Mouse (Mus musculus): ENCODE results near the gene Zcchc8. TPM values are rescaled to one million over a fixed set of nuclear protein-coding genes. Genes with fewer than 3 reads are reported as not detected.
"Not testable (repeated sequence)": the region's sequence is repeated elsewhere in the genome, so short reads cannot be mapped to it uniquely, and the experiment has no call there.

The Zcchc8 gene
- polyA plus RNA-seq, 1 experiment = 59.7 TPM

DNA sequence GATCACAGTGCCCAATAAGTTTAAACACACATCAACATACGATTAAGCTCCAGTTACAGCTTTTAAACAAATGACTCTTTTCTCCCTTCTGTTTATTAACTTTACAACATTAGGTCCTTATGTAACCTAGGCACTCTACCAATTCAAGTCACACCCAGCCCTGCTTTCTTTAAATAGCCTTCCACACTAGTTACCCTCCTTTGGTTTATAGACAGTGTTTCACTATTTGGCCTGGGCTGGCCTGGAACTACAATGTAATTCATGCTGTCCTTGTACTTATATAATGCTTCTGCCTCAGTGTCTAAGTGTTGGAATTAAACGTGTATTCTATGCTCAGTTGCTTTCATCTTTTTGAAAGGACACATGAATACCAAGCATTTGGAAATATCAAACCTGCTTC is 23.5 kb upstream of the Zcchc8 start:
- Histone ChIP-seq H3K4me3 (replicated peaks; ENCODE audit: control insufficient read depth, low read depth, low read length) (no peak overlapping the region), H3K27ac (ENCODE audit: control insufficient read depth, insufficient read depth, low read depth, low read length, poor library complexity) (no peak overlapping the region), H3K4me1 (ENCODE audit: control insufficient read depth, insufficient read depth, low read length) (no peaks in the 10 kb centered on the region)
- 85% methylated on average over 2 of the region's 2 CpGs for WGBS
- TF ChIP-seq POLR2A (IDR thresholded peaks at IDR 0.05; ENCODE audit: borderline replicate concordance, control insufficient read depth, low read depth, low read length) (no peak), CTCF (IDR thresholded peaks at IDR 0.05; ENCODE audit: control insufficient read depth, insufficient read depth, low read length) (no peak)

DNA sequence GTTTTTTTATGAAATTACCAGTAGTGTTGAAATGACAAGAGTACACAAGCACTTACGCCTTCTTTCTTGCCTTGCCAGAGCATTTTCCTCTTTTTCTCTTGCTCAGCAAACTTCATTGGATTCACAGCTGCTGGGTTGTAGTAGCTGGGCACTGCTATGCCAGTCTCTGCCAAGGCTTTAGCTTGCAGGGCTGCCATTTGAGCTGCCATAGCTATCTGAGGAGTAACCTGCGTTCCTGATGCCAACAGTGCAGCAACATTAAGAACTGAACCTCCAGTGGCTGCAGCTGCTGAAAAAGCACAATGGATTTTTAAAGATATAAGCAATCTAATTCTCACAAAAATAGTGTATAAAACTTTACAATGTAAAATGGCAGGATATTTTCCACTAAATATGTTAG is 10.1 kb upstream of the Zcchc8 start:
- TF ChIP-seq CTCF (IDR thresholded peaks at IDR 0.05; ENCODE audit: control insufficient read depth, insufficient read depth, low read length) (no peak), POLR2A (IDR thresholded peaks at IDR 0.05; ENCODE audit: borderline replicate concordance, control insufficient read depth, low read depth, low read length) (no peak)
- Histone ChIP-seq H3K27ac (ENCODE audit: control insufficient read depth, insufficient read depth, low read depth, low read length, poor library complexity) (no peak overlapping the region), H3K4me3 (replicated peaks; ENCODE audit: control insufficient read depth, low read depth, low read length) (no peak overlapping the region), H3K4me1 (ENCODE audit: control insufficient read depth, insufficient read depth, low read length) (no peaks in the 10 kb centered on the region)
- WGBS = 92% methylated on average over 2 of the region's 2 CpGs

DNA sequence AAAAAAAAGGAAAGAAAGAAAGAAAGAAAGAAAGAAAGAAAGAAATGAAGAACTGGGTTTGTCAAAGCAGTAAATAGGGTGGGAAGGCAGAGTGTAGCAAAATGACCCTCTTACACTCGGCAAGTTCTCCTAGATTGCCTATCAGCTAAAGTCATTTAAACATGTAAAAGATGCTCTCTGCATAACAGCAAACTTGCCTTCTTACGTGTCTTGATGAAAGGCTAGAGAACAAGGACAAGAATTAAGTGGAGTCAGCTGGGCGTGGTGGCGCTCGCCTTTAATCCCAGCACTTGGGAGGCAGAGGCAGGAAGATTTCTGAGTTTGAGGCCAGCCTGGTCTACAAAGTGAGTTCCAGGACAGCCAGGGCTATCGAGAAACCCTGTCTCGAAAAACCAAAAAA is 2.9 kb upstream of the Zcchc8 start:
- H3K27ac ChIP-seq (ENCODE audit: control insufficient read depth, insufficient read depth, low read depth, low read length, poor library complexity); H3K4me1 ChIP-seq (ENCODE audit: control insufficient read depth, insufficient read depth, low read length); H3K4me3 ChIP-seq (replicated peaks; ENCODE audit: control insufficient read depth, low read depth, low read length): not testable (repeated sequence)
- 81% methylated on average over 7 of the region's 7 CpGs for WGBS

DNA sequence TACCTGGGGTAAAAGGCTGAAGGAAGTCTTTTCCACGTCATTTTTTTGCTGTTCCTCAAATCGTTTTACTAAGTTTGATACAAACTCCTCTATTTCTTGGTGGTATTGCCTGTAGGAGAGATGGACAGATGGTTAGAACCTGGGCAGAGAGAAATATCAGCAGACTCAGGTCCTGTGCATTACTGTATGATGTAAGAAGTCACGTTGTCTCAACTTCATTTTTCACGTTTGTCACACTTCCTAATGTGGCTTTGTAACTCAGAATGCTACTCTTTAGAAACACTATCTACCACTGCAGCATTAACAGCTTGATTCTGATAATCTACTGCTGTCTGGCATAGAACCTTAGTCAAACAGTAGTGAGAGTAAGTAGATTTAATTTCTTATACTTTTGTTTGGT is 6.3 kb downstream of the Zcchc8 start:
- H3K27ac ChIP-seq (ENCODE audit: control insufficient read depth, insufficient read depth, low read depth, low read length, poor library complexity) = peak overlapping the region; percentile 86; the same call in 1 of the 2 replicates
- WGBS = 42% methylated on average over 4 of the region's 4 CpGs

DNA sequence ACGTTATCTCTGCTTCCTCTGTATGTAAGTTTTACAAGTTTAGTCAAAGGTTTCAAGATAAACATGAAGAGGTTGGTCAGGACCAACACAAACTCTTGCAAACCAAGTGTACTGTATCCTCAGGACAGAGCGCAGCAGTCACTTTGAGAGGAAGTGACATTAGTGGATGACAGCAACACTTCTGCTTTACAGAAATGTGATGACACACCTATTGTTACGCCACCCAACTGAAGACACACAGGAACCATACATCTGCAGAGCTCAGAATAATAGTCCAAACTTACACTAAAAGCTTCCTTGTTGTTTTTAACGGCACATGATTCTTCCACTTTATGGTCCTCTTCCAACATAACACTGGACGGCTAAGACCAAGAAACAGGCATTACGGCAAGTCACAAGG is 7.1 kb downstream of the Zcchc8 start:
- 53% methylated on average over 6 of the region's 6 CpGs for WGBS
- TF ChIP-seq POLR2A (IDR thresholded peaks at IDR 0.05; ENCODE audit: borderline replicate concordance, control insufficient read depth, low read depth, low read length) (no peak), CTCF (IDR thresholded peaks at IDR 0.05; ENCODE audit: control insufficient read depth, insufficient read depth, low read length) (no peak)
- H3K4me3 ChIP-seq (replicated peaks; ENCODE audit: control insufficient read depth, low read depth, low read length) = no peak overlapping the region
- H3K27ac ChIP-seq (ENCODE audit: control insufficient read depth, insufficient read depth, low read depth, low read length, poor library complexity) = no peak overlapping the region; the same call in 1 of the 2 replicates
- peaks cover 6% of the 10 kb centered on the region; the same call in 1 of the 2 replicates for H3K4me1 ChIP-seq (ENCODE audit: control insufficient read depth, insufficient read depth, low read length)

More for the DNA sequence above, 6.3 kb downstream of the Zcchc8 start:
- no peak for TF ChIP-seq CTCF (IDR thresholded peaks at IDR 0.05; ENCODE audit: control insufficient read depth, insufficient read depth, low read length)
- no peak for TF ChIP-seq POLR2A (IDR thresholded peaks at IDR 0.05; ENCODE audit: borderline replicate concordance, control insufficient read depth, low read depth, low read length)
- Histone ChIP-seq H3K4me3 (replicated peaks; ENCODE audit: control insufficient read depth, low read depth, low read length) (no peak overlapping the region), H3K4me1 (ENCODE audit: control insufficient read depth, insufficient read depth, low read length) (peaks cover 6% of the 10 kb centered on the region; the same call in 1 of the 2 replicates)

DNA sequence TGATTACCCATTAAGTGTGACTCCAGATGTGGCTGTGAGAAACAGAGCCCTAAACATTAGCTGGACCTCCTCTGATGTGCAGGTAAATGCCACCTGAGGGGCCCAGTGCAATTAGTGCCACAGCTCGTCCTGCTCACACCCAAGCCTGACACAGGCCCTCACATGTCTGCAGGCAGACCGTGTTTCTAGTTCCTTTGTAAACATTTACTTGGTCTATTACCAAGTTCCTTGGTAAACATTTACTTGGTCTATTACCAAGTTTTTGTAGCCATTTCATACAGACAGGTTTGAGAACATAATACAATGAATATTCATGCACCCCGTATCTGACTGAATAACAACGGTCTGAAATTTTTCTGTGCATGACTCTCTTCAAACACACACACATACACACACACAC is 11.3 kb downstream of the Zcchc8 start:
- no peak for TF ChIP-seq POLR2A (IDR thresholded peaks at IDR 0.05; ENCODE audit: borderline replicate concordance, control insufficient read depth, low read depth, low read length)
- no peak for TF ChIP-seq CTCF (IDR thresholded peaks at IDR 0.05; ENCODE audit: control insufficient read depth, insufficient read depth, low read length)
- peaks cover 2% of the 10 kb centered on the region; the same call in 1 of the 2 replicates for H3K4me1 ChIP-seq (ENCODE audit: control insufficient read depth, insufficient read depth, low read length)
- H3K27ac ChIP-seq (ENCODE audit: control insufficient read depth, insufficient read depth, low read depth, low read length, poor library complexity) = no peak overlapping the region
- 90% methylated on average over 4 of the region's 4 CpGs for WGBS
- H3K4me3 ChIP-seq (replicated peaks; ENCODE audit: control insufficient read depth, low read depth, low read length) = no peak overlapping the region

DNA sequence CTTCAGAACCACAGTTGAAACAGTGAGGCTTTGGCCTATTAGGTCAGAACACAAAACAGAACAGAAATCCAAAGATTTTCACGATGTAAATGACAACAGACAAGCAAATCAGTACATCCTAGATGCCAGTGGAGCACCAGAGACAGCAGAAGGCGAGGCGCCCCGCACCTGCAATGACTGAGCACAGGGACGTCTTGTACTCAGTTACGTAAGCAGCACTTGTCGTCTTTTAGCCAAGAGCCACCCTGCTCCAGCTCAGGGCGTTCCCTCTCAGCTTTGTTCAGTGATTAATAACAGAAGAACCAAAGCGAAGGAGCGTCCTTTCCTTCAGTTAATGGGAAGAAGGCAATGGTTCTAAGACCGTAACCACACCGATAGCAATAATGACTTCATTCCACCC is 12.3 kb downstream of the Zcchc8 start:
- WGBS = 86% methylated on average over 12 of the region's 12 CpGs
- Histone ChIP-seq H3K27ac (ENCODE audit: control insufficient read depth, insufficient read depth, low read depth, low read length, poor library complexity) (no peak overlapping the region), H3K4me1 (ENCODE audit: control insufficient read depth, insufficient read depth, low read length) (peaks cover 2% of the 10 kb centered on the region; the same call in 1 of the 2 replicates), H3K4me3 (replicated peaks; ENCODE audit: control insufficient read depth, low read depth, low read length) (no peak overlapping the region)
- TF ChIP-seq POLR2A (IDR thresholded peaks at IDR 0.05; ENCODE audit: borderline replicate concordance, control insufficient read depth, low read depth, low read length) (no peak), CTCF (IDR thresholded peaks at IDR 0.05; ENCODE audit: control insufficient read depth, insufficient read depth, low read length) (no peak)

DNA sequence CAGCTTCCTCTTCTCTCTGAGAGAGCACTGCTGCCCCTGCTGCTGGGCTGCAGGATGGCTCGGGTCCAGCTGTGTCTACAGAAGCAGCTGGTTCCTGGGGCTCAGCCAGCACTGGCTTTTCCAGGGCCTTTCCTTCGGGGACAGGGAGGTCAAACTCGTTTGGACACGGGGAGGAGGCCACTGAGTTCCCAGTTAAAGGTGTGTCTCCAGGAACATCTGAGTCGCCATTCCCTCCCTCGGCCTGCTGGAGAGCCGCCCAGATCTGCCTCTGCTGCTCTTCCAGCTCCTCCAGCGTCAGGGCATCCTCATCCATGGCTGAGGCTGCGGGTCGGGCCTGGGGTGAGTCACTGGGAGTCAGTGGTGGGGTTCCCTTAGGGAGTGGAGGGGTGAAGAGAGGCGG is 20.3 kb downstream of the Zcchc8 start:
- WGBS = 80% methylated on average over 11 of the region's 11 CpGs
- Histone ChIP-seq H3K27ac (ENCODE audit: control insufficient read depth, insufficient read depth, low read depth, low read length, poor library complexity) (no peak overlapping the region), H3K4me1 (ENCODE audit: control insufficient read depth, insufficient read depth, low read length) (no peaks in the 10 kb centered on the region), H3K4me3 (replicated peaks; ENCODE audit: control insufficient read depth, low read depth, low read length) (no peak overlapping the region)
- TF ChIP-seq POLR2A (IDR thresholded peaks at IDR 0.05; ENCODE audit: borderline replicate concordance, control insufficient read depth, low read depth, low read length) (no peak), CTCF (IDR thresholded peaks at IDR 0.05; ENCODE audit: control insufficient read depth, insufficient read depth, low read length) (no peak)

DNA sequence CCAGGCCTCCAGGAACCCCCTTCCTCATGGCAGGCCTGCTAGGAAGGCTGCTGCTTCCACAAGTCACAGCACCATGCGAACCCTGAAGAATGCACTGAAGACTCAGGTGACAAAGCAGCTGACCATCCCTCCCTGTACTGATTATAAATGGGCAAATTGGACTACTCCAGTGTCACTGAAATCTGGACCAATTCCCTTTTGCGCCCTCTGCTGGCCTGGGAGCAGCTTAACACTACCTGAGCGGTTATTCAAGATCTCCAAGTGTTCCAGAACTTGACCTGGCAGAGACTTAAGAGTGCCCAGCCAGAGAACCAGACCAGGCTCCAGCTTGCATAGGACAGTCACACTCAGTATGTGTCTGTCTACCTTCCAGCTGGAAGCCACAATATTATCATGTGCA is 21.7 kb downstream of the Zcchc8 start:
- 29% methylated on average over 3 of the region's 3 CpGs for WGBS
- H3K27ac ChIP-seq (ENCODE audit: control insufficient read depth, insufficient read depth, low read depth, low read length, poor library complexity) = no peak overlapping the region
- TF ChIP-seq POLR2A (IDR thresholded peaks at IDR 0.05; ENCODE audit: borderline replicate concordance, control insufficient read depth, low read depth, low read length) = no peak
- TF ChIP-seq CTCF (IDR thresholded peaks at IDR 0.05; ENCODE audit: control insufficient read depth, insufficient read depth, low read length) = peak; percentile 77
- no peak overlapping the region for H3K4me3 ChIP-seq (replicated peaks; ENCODE audit: control insufficient read depth, low read depth, low read length)
- no peaks in the 10 kb centered on the region for H3K4me1 ChIP-seq (ENCODE audit: control insufficient read depth, insufficient read depth, low read length)
